Mouse (Mus musculus): ENCODE measurements around the gene Ypel5.

The Ypel5 gene

DNA sequence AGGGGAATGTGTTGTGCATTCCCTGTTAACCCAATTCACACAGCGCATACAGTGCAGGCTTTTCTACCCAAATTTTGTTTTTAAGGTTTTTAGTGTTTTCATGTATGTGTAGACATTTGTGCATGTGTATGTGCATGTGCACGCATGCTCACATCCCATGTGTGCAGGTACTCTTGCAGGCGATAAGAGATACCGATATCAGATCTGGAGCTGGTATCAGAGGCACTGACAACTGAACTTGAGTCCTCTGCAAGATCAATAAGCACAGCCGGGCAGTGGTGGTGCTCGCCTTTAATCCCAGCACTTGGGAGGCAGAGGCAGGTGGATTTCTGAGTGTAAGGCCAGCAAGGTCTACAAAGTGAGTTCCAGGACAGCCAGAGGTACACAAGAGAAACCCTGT lies 8.1 kb downstream of the Ypel5 start:
- DNase-seq (ENCODE audit: low spot score), result no peak

- no peak for DNase-seq (ENCODE audit: low spot score)
These were observed 8.8 kb downstream of the Ypel5 start for GRCm38 (mm10) chr17:72844949-72845490.

DNA sequence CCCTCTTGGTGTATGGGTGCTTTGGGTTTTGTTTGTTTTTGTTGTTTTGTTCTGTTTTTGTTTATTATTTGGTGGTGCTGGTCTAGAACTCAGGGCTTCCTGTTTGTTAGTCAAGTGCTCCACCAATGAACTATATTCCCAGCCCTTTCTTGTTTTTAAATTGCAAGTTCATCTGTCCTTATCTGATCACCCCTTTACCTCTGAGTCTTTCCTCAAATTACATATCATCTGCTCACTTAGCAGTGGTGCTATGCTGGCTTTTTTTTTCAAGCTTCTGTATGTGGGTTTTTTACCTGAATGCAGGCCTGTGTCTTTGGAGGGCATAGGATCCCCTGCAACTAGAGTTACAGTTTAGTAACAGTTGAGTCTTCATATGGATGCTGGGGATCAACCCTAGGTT lies 9.3 kb downstream of the Ypel5 start:
- no peak for DNase-seq (ENCODE audit: low spot score)

- DNase-seq (ENCODE audit: low spot score), result no peak
These were observed 19.0 kb downstream of the Ypel5 start for GRCm38 (mm10) chr17:72855298-72855697.

- DNase-seq (ENCODE audit: low spot score), result peak; percentile 55
These were observed 21.7 kb downstream of the Ypel5 start for GRCm38 (mm10) chr17:72857677-72858633.

DNA sequence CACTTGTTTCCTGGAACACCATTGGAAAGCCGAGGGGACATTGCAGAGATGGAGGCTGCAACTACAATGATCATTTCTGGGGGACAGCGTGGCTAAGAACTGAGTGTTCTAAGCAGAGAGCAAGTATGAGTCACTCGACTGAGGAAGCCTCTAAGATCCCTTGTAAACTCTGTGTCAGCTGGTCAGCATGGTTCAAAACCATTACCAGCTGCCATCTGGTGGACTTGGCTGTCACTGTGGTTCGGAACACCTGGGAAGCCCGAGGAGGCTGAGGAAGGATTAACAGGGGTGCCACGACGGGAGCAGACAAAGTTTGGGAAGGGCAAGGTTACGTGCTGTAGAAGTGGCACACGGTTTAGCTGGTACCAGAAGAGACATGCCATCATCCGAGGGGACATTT lies 27.0 kb downstream of the Ypel5 start:
- no peak for DNase-seq (ENCODE audit: low spot score)

GRCm38 (mm10) chr17:72866624-72867245 lies 30.5 kb downstream of the Ypel5 start:
- no peak for DNase-seq (ENCODE audit: low spot score)

DNA sequence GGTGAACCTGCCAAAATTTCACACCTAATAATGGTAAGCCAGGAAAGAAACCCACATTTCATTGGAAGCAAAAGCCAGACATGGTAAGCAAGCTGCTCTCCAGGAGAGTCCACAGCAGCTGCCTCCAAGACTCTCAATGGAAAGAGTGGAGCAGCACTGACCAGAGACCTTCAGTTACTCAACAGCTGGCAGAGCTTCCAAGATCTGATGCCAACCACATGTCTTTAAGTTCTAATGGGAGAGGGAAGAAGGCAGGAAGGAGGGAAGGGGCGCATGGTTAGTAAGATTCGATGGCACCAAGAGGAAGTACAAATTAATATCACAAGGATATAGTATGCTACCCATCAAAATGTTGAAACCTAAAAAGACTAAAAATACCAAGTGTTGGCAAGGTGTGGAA lies 31.9 kb downstream of the Ypel5 start:
- DNase-seq (ENCODE audit: low spot score), result no peak

DNA sequence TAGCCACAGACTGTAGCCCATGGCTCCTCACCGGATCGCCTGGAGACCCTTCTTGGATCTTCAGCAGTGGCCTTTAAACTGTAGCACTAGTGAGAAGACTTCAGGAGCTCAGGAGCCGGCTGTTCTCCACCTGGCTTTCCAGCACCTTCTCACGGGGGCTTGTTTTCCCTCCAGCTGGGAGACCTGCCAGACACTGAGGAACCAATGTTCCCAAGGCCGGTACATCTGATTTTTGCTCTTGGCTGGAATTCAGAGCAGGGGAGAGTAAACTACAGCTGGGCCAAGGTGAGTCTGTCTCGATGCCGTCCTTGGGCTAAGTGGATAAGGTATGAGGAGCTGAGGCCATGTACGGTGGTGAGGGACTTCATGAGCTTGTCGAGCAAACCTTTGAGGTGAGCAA lies 42.7 kb downstream of the Ypel5 start:
- DNase-seq (ENCODE audit: low spot score), result no peak

- no peak for DNase-seq (ENCODE audit: low spot score)
These were observed 43.9 kb downstream of the Ypel5 start for GRCm38 (mm10) chr17:72880156-72880555.

GRCm38 (mm10) chr17:72881051-72881450 lies 44.8 kb downstream of the Ypel5 start:
- no peak for DNase-seq (ENCODE audit: low spot score)

DNA sequence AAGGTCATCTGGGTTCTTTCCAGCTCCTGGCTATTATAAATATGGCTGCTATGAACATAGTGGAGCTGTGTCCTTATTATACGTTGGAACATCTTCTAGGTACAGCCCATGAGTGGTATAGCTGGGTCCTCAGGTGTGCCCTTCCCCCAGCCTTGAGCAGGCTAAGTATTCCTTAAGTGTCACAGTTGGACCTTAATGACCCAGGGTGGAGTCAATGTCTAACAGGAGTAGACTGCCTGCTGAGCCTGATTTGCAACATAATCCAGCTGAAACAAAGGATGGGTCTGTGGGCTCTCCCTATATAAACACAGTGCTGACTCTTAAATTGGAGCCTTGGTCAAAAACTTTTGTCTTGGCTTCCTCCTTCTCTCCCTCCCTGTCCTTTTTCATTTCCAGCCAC lies 45.6 kb downstream of the Ypel5 start:
- no peak for DNase-seq (ENCODE audit: low spot score)

GRCm38 (mm10) chr17:72889556-72890397 lies 53.5 kb downstream of the Ypel5 start:
- peak; percentile 81 for DNase-seq (ENCODE audit: low spot score)

DNA sequence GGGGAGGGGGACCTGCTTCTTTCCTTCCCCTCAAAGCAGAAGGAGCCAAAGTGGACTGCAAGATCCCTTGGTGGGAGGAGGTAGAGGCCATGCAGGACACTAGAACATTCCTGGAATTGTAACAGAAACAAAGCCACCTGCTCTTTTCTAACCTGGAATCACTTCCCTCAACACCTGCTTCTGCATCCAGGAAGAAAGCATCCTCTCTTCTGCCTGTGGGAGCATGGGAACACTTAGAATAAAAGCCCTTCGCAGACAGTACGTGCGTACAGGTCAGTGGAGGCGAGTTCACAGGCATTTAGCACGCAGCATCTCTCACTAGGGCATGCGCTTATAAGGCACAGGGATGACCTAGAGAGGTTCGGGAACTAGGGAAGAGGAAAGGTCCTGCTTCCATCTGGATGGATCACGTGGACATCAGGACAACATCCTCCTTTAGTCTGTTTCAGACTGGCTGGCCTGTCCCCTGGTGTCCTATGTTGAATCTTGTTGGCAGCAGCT lies 54.2 kb downstream of the Ypel5 start:
- no peak for DNase-seq (ENCODE audit: low spot score)

DNA sequence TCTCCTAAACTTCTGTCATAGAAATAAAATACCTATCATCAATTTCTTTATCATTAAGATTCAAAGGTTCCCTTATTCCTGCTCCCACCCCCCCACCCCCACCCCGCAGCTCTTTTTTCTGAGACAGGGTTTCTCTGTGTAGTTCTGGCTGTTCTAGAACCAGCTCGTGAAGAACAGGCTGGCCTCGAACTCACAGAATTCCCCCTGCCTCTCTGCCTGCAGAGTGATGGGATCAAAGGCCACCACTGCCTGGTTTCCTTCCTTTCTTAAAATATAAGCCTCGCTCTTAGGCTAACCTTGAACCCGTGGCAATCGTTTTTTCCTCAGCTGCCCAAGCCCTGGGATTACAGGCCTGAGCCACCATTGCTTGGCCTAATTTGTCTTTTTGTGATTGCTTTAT lies 55.3 kb downstream of the Ypel5 start:
- DNase-seq (ENCODE audit: low spot score), result no peak

DNA sequence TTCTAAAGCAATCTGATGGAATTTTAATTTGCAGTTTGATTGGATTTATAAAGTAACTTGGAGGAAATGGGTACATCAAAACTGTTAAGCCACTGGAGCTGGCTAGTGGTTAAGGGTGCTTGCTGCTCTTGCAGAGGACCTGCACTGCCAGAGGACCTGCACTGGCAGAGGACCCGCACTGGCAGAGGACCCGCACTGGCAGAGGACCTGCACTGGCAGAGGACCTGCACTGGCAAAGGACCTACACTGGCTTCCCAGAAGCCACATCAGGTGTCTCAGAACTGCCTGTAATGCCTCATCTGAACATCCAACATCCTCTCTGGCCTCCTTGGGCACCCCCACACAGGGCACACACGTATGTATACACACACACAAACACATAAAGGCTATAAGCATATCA lies 59.3 kb downstream of the Ypel5 start:
- no peak for DNase-seq (ENCODE audit: low spot score)

- no peak for DNase-seq (ENCODE audit: low spot score)
These were observed 60.8 kb downstream of the Ypel5 start for GRCm38 (mm10) chr17:72897076-72897475.

GRCm38 (mm10) chr17:72897961-72898360 lies 61.7 kb downstream of the Ypel5 start:
- DNase-seq (ENCODE audit: low spot score), result no peak

- no peak for DNase-seq (ENCODE audit: low spot score)
These were observed 62.5 kb downstream of the Ypel5 start for GRCm38 (mm10) chr17:72898775-72899174.

Measured in lung, postnatal 25 days (tissue).